Mouse (Mus musculus): ENCODE results near the gene Grid2ip.
A peak's percentile ranks its signal among the peaks of the same experiment; 100 is the strongest.

Gene Grid2ip

GRCm38 (mm10) chr5:143421484-143421883, 64.3 kb downstream of the Grid2ip start:
- no peak for DNase-seq

GRCm38 (mm10) chr5:143422990-143423389, 65.9 kb downstream of the Grid2ip start:
- no peak for DNase-seq

GRCm38 (mm10) chr5:143423899-143424519, 66.9 kb downstream of the Grid2ip start:
- peak; percentile 53 to 77 for DNase-seq

- peak; percentile 68 to 87 for DNase-seq
These were observed 77.3 kb downstream of the Grid2ip start for GRCm38 (mm10) chr5:143434421-143434820.

GRCm38 (mm10) chr5:143441298-143441697, 84.2 kb downstream of the Grid2ip start:
- no peak for DNase-seq

GRCm38 (mm10) chr5:143441753-143442152, 84.6 kb downstream of the Grid2ip start:
- no peak for DNase-seq

All from kidney, postnatal 36 days (tissue).